ENCODE assay signal across 29 mouse cellular contexts in genomic region chr12:50241139-50241538, GRCm38 (mm10).
"Had no signal": no experiment of that assay in that cellular context is flagged by ENCODE, and none has a peak within 500 bp of the region (broad histone marks: within the 10 kb centered on the region; RNA-seq: fewer than 3 reads in every experiment).

No protein-coding gene starts in this region.

- H3K9me3 ChIP-seq: embryonic facial prominence, embryonic 10.5 days; embryonic facial prominence, embryonic 12.5 days; embryonic facial prominence, embryonic 13.5 days; embryonic facial prominence, embryonic 15.5 days; forebrain, embryonic 10.5 days; forebrain, embryonic 12.5 days; forebrain, embryonic 13.5 days; forebrain, embryonic 15.5 days had no signal

- H3K4me3 ChIP-seq: embryonic facial prominence, embryonic 10.5 days; embryonic facial prominence, embryonic 12.5 days; embryonic facial prominence, embryonic 13.5 days; embryonic facial prominence, embryonic 15.5 days; erythroblast, embryonic 14.5 days; forebrain, embryonic 10.5 days; forebrain, embryonic 12.5 days; forebrain, embryonic 13.5 days; forebrain, embryonic 15.5 days; gastrocnemius, adult 2 months; heart, adult 2 months had no signal

- H3K9ac ChIP-seq: embryonic facial prominence, embryonic 12.5 days; embryonic facial prominence, embryonic 13.5 days; embryonic facial prominence, embryonic 15.5 days; forebrain, embryonic 12.5 days; forebrain, embryonic 13.5 days; forebrain, embryonic 15.5 days; forebrain, postnatal 0 days had no signal

- DNase-seq: cerebellum, adult 2 months; cerebellum, adult 8-10 months; cerebellum, adult 9-10 months; cerebellum, adult 9-11 months; cerebellum, postnatal 10 days; cerebellum, postnatal 14 days; cerebellum, postnatal 25 days; cerebellum, postnatal 36 days; embryo, embryonic 11 days; forebrain, postnatal 0 days; gastrocnemius, adult 2 months; gastrocnemius, postnatal 10 days; gastrocnemius, postnatal 14 days; gastrocnemius, postnatal 25 days; gastrocnemius, postnatal 36 days; heart, adult 11 months; heart, adult 18-20 months; heart, adult 2 months had no signal

- ATAC-seq: forebrain, embryonic 13.5 days; forebrain, embryonic 14.5 days; forebrain, embryonic 15.5 days; forebrain, embryonic 16.5 days; forebrain, postnatal 0 days had no signal

- H3K4me2 ChIP-seq: embryonic facial prominence, embryonic 12.5 days; embryonic facial prominence, embryonic 13.5 days; embryonic facial prominence, embryonic 15.5 days; forebrain, embryonic 12.5 days; forebrain, embryonic 13.5 days; forebrain, embryonic 15.5 days had no signal

- H3K27ac ChIP-seq: embryonic facial prominence, embryonic 10.5 days; embryonic facial prominence, embryonic 12.5 days; embryonic facial prominence, embryonic 13.5 days; embryonic facial prominence, embryonic 15.5 days; forebrain, embryonic 10.5 days; forebrain, embryonic 12.5 days; forebrain, embryonic 13.5 days; forebrain, embryonic 15.5 days; gastrocnemius, adult 2 months; heart, adult 2 months had no signal

- H3K27me3 ChIP-seq: embryonic facial prominence, embryonic 12.5 days; embryonic facial prominence, embryonic 13.5 days; embryonic facial prominence, embryonic 15.5 days; forebrain, embryonic 12.5 days; forebrain, embryonic 13.5 days; forebrain, embryonic 15.5 days had no signal

- H3K4me1 ChIP-seq: embryonic facial prominence, embryonic 10.5 days; embryonic facial prominence, embryonic 12.5 days; embryonic facial prominence, embryonic 13.5 days; embryonic facial prominence, embryonic 15.5 days; forebrain, embryonic 10.5 days; forebrain, embryonic 12.5 days; forebrain, embryonic 13.5 days; forebrain, embryonic 15.5 days had no signal

- H3K36me3 ChIP-seq: embryonic facial prominence, embryonic 10.5 days; embryonic facial prominence, embryonic 12.5 days; embryonic facial prominence, embryonic 13.5 days; embryonic facial prominence, embryonic 15.5 days; forebrain, embryonic 10.5 days; forebrain, embryonic 12.5 days; forebrain, embryonic 15.5 days had no signal
